Mouse (Mus musculus) MEL (cell line): ENCODE data around the gene Fam76a. TPM values are rescaled to one million over a fixed set of nuclear protein-coding genes. Genes with fewer than 3 reads are reported as not detected.

ENCODE experiments used
- DNase-seq: peaks from one replicate; pipeline ENCODE4 v3.0.0; 2011; ENCODE audit warnings: low read depth, low spot score
- H3K27ac ChIP-seq: 2 replicates; pipeline ENCODE4 v1.5.1; 2012; ENCODE audit warnings: low read depth, mild to moderate bottlenecking, control low read depth, low read length, moderate library complexity; ENCODE audit not compliant: control insufficient read depth
- H3K27me3 ChIP-seq, 2 experiments: fragments of 150-350 bp in 1 of 2; sonication (generic) in 1 of 2; 2 replicates each; pipeline ENCODE4 v1.6.1; 2012; ENCODE audit warnings: low read length in 2 of 2, mild to moderate bottlenecking in 2 of 2, improper control_type of control experiment in 1 of 2, moderate library complexity in 1 of 2; ENCODE audit not compliant: insufficient read depth in 2 of 2, control insufficient read depth in 1 of 2
- H3K36me3 ChIP-seq, 2 experiments: 2 replicates each; pipeline ENCODE4 v1.6.1; 2012 to 2014; ENCODE audit warnings: low read length in 2 of 2, improper control_type of control experiment in 1 of 2, inconsistent platforms in 1 of 2, mild to moderate bottlenecking in 1 of 2; ENCODE audit not compliant: insufficient read depth in 2 of 2, control insufficient read depth in 1 of 2
- H3K4me1 ChIP-seq, 2 experiments: fragments of 150-350 bp in 1 of 2; sonication (generic) in 1 of 2; 2 replicates each; pipeline ENCODE4 v1.6.1; 2012; ENCODE audit warnings: low read length in 2 of 2, improper control_type of control experiment in 1 of 2, mild to moderate bottlenecking in 1 of 2; ENCODE audit not compliant: insufficient read depth in 2 of 2, control insufficient read depth in 1 of 2
- H3K4me3 ChIP-seq, 2 experiments: fragments of 150-350 bp in 1 of 2; sonication (generic) in 1 of 2; 2 replicates each; pipeline ENCODE4 v1.5.1; 2012; ENCODE audit warnings: low read depth in 2 of 2, low read length in 2 of 2, mild to moderate bottlenecking in 2 of 2, moderate library complexity in 2 of 2, control low read depth in 1 of 2, improper control_type of control experiment in 1 of 2; ENCODE audit not compliant: control insufficient read depth in 1 of 2, insufficient read depth in 1 of 2
- H3K79me2 ChIP-seq: 2 replicates; pipeline ENCODE4 v1.6.1; 2012; ENCODE audit warnings: mild to moderate bottlenecking, low read length, moderate library complexity; ENCODE audit not compliant: control insufficient read depth, poor library complexity, insufficient read depth
- H3K9ac ChIP-seq: 2 replicates; pipeline ENCODE4 v1.6.1; 2012; ENCODE audit warnings: low read depth, mild to moderate bottlenecking, control low read depth, low read length, moderate library complexity; ENCODE audit not compliant: control insufficient read depth, poor library complexity, severe bottlenecking
- H3K9me3 ChIP-seq: fragments of 150-350 bp; sonication (generic); replicated peaks from 2 replicates; pipeline ENCODE4 v1.6.1; 2012; ENCODE audit warnings: mild to moderate bottlenecking, low read length, improper control_type of control experiment, moderate library complexity; ENCODE audit not compliant: insufficient read depth
- BHLHE40 ChIP-seq: IDR thresholded peaks from 2 replicates; pipeline ENCODE4 v1.6.1; 2012; ENCODE audit warnings: low read depth, mild to moderate bottlenecking, inconsistent platforms, low read length, improper control_type of control experiment, borderline replicate concordance
- CHD1 ChIP-seq: IDR thresholded peaks from 2 replicates; pipeline ENCODE4 v1.6.1; 2012; ENCODE audit warnings: low read depth, mild to moderate bottlenecking, inconsistent platforms, low read length, improper control_type of control experiment
- CTCF ChIP-seq, 3 experiments: IDR thresholded peaks in 2 of 3; conservative IDR thresholded peaks in 1 of 3; 2 replicates each; pipeline ENCODE4 v1.5.1; 2011 to 2012; ENCODE audit warnings: low read length in 3 of 3, low read depth in 2 of 3, mild to moderate bottlenecking in 2 of 3, improper control_type of control experiment in 1 of 3, inconsistent platforms in 1 of 3, mixed read lengths in 1 of 3, moderate library complexity in 1 of 3; ENCODE audit not compliant: control insufficient read depth in 1 of 3, insufficient read depth in 1 of 3, poor library complexity in 1 of 3, severe bottlenecking in 1 of 3
- E2F4 ChIP-seq: IDR thresholded peaks from 2 replicates; pipeline ENCODE4 v1.6.1; 2011; ENCODE audit warnings: low read depth, low read length, improper control_type of control experiment, borderline replicate concordance
- EP300 ChIP-seq, 2 experiments: IDR thresholded peaks; 2 replicates each; pipeline ENCODE4 v1.6.1; 2011; ENCODE audit warnings: improper control_type of control experiment in 2 of 2, low read length in 2 of 2, low read depth in 1 of 2, mild to moderate bottlenecking in 1 of 2
- ETS1 ChIP-seq: IDR thresholded peaks from 2 replicates; pipeline ENCODE4 v1.6.1; 2012; ENCODE audit warnings: low read depth, mild to moderate bottlenecking, inconsistent platforms, low read length, improper control_type of control experiment, moderate library complexity
- GABPA ChIP-seq: IDR thresholded peaks from 2 replicates; pipeline ENCODE4 v1.6.1; 2012; ENCODE audit warnings: low read depth, mild to moderate bottlenecking, inconsistent platforms, low read length, improper control_type of control experiment, moderate library complexity
- GATA1 ChIP-seq: IDR thresholded peaks from 2 replicates; pipeline ENCODE4 v1.6.1; 2011; ENCODE audit warnings: low read depth, low read length, improper control_type of control experiment
- JUND ChIP-seq: IDR thresholded peaks from 2 replicates; pipeline ENCODE4 v1.6.1; 2011; ENCODE audit warnings: low read depth, mild to moderate bottlenecking, improper control_type of control experiment, low read length
- KAT2A ChIP-seq: conservative IDR thresholded peaks from 2 replicates; pipeline ENCODE4 v1.6.1; 2012; ENCODE audit warnings: low read depth, low read length, improper control_type of control experiment, inconsistent platforms
- MAFK ChIP-seq: IDR thresholded peaks from 2 replicates; pipeline ENCODE4 v1.6.1; 2011; ENCODE audit warnings: low read depth, mild to moderate bottlenecking, low read length, improper control_type of control experiment, borderline replicate concordance
- MEF2A ChIP-seq: IDR thresholded peaks from 2 replicates; pipeline ENCODE4 v1.6.1; 2014; ENCODE audit warnings: low read depth, mild to moderate bottlenecking, inconsistent platforms, low read length, improper control_type of control experiment; ENCODE audit not compliant: poor library complexity, insufficient replicate concordance, severe bottlenecking; ENCODE audit errors: extremely low read depth
- MXI1 ChIP-seq: IDR thresholded peaks from 2 replicates; pipeline ENCODE4 v1.6.1; 2011; ENCODE audit warnings: mild to moderate bottlenecking, low read depth, low read length, improper control_type of control experiment
- MYC ChIP-seq: IDR thresholded peaks from 2 replicates; pipeline ENCODE4 v1.6.1; 2011; ENCODE audit warnings: low read depth, mild to moderate bottlenecking, low read length, improper control_type of control experiment, moderate library complexity
- NELFE ChIP-seq: IDR thresholded peaks from 2 replicates; pipeline ENCODE4 v1.6.1; 2011; ENCODE audit warnings: low read depth, low read length, improper control_type of control experiment
- NRF1 ChIP-seq: IDR thresholded peaks from 2 replicates; pipeline ENCODE4 v1.6.1; 2014; ENCODE audit warnings: low read depth, mild to moderate bottlenecking, inconsistent platforms, low read length, improper control_type of control experiment, moderate library complexity; ENCODE audit not compliant: poor library complexity, insufficient read depth, severe bottlenecking
- POLR2A ChIP-seq, 2 experiments: IDR thresholded peaks; 2 replicates each; pipeline ENCODE4 v1.6.1; 2011 to 2012; ENCODE audit warnings: low read length in 2 of 2, mild to moderate bottlenecking in 2 of 2, control low read depth in 1 of 2, improper control_type of control experiment in 1 of 2, low read depth in 1 of 2, moderate library complexity in 1 of 2; ENCODE audit not compliant: control insufficient read depth in 1 of 2, insufficient read depth in 1 of 2, poor library complexity in 1 of 2
- POLR2AphosphoS2 ChIP-seq: IDR thresholded peaks from 2 replicates; pipeline ENCODE4 v1.6.1; 2011; ENCODE audit warnings: low read length, improper control_type of control experiment
- POLR2AphosphoS5 ChIP-seq: IDR thresholded peaks from 2 replicates; pipeline ENCODE4 v1.6.1; 2012; ENCODE audit warnings: low read depth, borderline replicate concordance, mild to moderate bottlenecking, inconsistent platforms, low read length, moderate library complexity, mixed read lengths
- RAD21 ChIP-seq: IDR thresholded peaks from 2 replicates; pipeline ENCODE4 v1.6.1; 2011; ENCODE audit warnings: mild to moderate bottlenecking, low read depth, low read length, improper control_type of control experiment
- SIN3A ChIP-seq: IDR thresholded peaks from 2 replicates; pipeline ENCODE4 v1.6.1; 2012; ENCODE audit warnings: low read length, improper control_type of control experiment, inconsistent platforms
- SMC3 ChIP-seq: IDR thresholded peaks from 2 replicates; pipeline ENCODE4 v1.6.1; 2011; ENCODE audit warnings: low read depth, low read length, improper control_type of control experiment
- TBP ChIP-seq: IDR thresholded peaks from 2 replicates; pipeline ENCODE4 v1.8.0; 2011; ENCODE audit warnings: low read depth, low read length, improper control_type of control experiment
- TCF12 ChIP-seq: IDR thresholded peaks from 2 replicates; pipeline ENCODE4 v1.6.1; 2014; ENCODE audit warnings: low read depth, mild to moderate bottlenecking, inconsistent platforms, low read length, improper control_type of control experiment, moderate library complexity
- UBTF ChIP-seq: IDR thresholded peaks from 2 replicates; pipeline ENCODE4 v1.6.1; 2012; ENCODE audit warnings: low read depth, mild to moderate bottlenecking, inconsistent platforms, low read length, improper control_type of control experiment, moderate library complexity, borderline replicate concordance; ENCODE audit not compliant: insufficient read depth
- USF2 ChIP-seq, 2 experiments: IDR thresholded peaks; 2 replicates each; pipeline ENCODE4 v1.6.1; 2011 to 2012; ENCODE audit warnings: improper control_type of control experiment in 2 of 2, low read length in 2 of 2, borderline replicate concordance in 1 of 2, inconsistent platforms in 1 of 2, low read depth in 1 of 2, mild to moderate bottlenecking in 1 of 2; ENCODE audit not compliant: insufficient read depth in 1 of 2
- ZC3H11A ChIP-seq: IDR thresholded peaks from 2 replicates; pipeline ENCODE4 v1.6.1; 2012; ENCODE audit warnings: low read depth, mild to moderate bottlenecking, inconsistent platforms, low read length, improper control_type of control experiment
- ZMIZ1 ChIP-seq: IDR thresholded peaks from 2 replicates; pipeline ENCODE4 v1.6.1; 2012; ENCODE audit warnings: low read depth, mild to moderate bottlenecking, inconsistent platforms, low read length, improper control_type of control experiment, moderate library complexity
- ZNF384 ChIP-seq: IDR thresholded peaks from 2 replicates; pipeline ENCODE4 v1.6.1; 2012; ENCODE audit warnings: low read depth, mild to moderate bottlenecking, inconsistent platforms, low read length, improper control_type of control experiment
- polyA plus RNA-seq, 2 experiments: library from polyadenylated mRNA; stranded (reverse) in 1 of 2; unstranded in 1 of 2; fragments of >175 nt in 1 of 2; fragments of >200 nt in 1 of 2; gene quantifications; 2 replicates each; pipeline versions ENCODE4 v1.2.1 to v1.2.4; 2012; ENCODE audit warnings: low replicate concordance in 2 of 2, low read depth in 1 of 2; ENCODE audit not compliant: insufficient read length in 2 of 2, insufficient read depth in 1 of 2, missing spikeins in 1 of 2
- total RNA-seq: library from RNA; depleted of rRNA; stranded (reverse); fragments of 300-350 nt; gene quantifications from 2 replicates; pipeline ENCODE4 v1.2.3, GENCODE M21; 2012

Fam76a gene
- total and polyA plus RNA-seq, 3 experiments, result 8.4 to 15.4 TPM; not detected in 1

DNA sequence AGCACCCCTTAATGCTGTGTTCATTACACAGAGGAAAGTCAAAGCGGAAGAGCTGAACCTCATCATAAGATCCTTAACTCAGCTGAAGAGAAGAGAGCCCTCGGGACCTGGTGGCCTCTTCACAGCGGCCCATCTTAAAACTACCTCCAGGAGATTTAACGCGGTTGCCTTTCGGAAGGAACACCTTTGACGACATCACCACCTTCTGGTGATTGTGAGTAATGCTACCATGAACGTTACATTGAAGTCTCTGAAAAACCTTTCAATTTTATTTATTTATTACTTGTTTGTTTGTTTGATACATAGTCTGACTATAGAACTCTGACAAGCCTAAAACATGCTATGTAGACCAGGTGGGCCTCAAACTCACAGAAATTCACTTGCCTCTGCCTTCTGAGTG is 8.4 kb upstream of the Fam76a start:
- H3K4me1 ChIP-seq, result no peaks in the 10 kb centered on the region
- H3K79me2 ChIP-seq, result no peaks in the 10 kb centered on the region
- H3K36me3 ChIP-seq, result no peaks in the 10 kb centered on the region
- no peak overlapping the region for H3K4me3 ChIP-seq
- peaks cover 15 to 16% of the 10 kb centered on the region in 2 experiments for H3K27me3 ChIP-seq
- TF ChIP-seq ZC3H11A, result peak; percentile 73
- TF ChIP-seq USF2 (IDR thresholded peaks at IDR 0.05; ENCODE audit: borderline replicate concordance in 1 of 2, insufficient read depth in 1 of 2, low read depth in 1 of 2, low read length in 2 of 2), result no peak
- TF ChIP-seq POLR2AphosphoS5, result no peak
- TF ChIP-seq UBTF, result no peak
- TF ChIP-seq TCF12, result no peak
- TF ChIP-seq NELFE, result no peak
- TF ChIP-seq POLR2AphosphoS2, result no peak
- TF ChIP-seq KAT2A, result no peak
- TF ChIP-seq ZNF384, result 0 out of 2 replicates have a peak, but pooled peaks have one; percentile 8
- TF ChIP-seq MXI1, result no peak
- no peak for TF ChIP-seq SIN3A
- TF ChIP-seq JUND, result 0 out of 2 replicates have a peak, but pooled peaks have one; percentile 36
- peak; percentile 71 to 90 (median 71) for TF ChIP-seq CTCF (IDR thresholded peaks at IDR 0.05 in 2 of 3, conservative IDR thresholded peaks at IDR 0.05 in 1 of 3; ENCODE audit: control insufficient read depth in 1 of 3, insufficient read depth in 1 of 3, low read depth in 2 of 3, low read length in 3 of 3, poor library complexity in 1 of 3, severe bottlenecking in 1 of 3)
- no peak for TF ChIP-seq BHLHE40
- TF ChIP-seq SMC3, result peak; percentile 75
- TF ChIP-seq RAD21, result peak; percentile 95
- no peak for TF ChIP-seq TBP
- TF ChIP-seq ETS1, result no peak
- TF ChIP-seq MAFK, result no peak
- no peak for TF ChIP-seq ZMIZ1
- no peak for TF ChIP-seq E2F4
- TF ChIP-seq EP300 (IDR thresholded peaks at IDR 0.05; ENCODE audit: low read depth in 1 of 2, low read length in 2 of 2), result no peak
- TF ChIP-seq POLR2A (IDR thresholded peaks at IDR 0.05; ENCODE audit: control insufficient read depth in 1 of 2, insufficient read depth in 1 of 2, low read depth in 1 of 2, low read length in 2 of 2, poor library complexity in 1 of 2), result no peak
- no peak for TF ChIP-seq MEF2A
- no peak for TF ChIP-seq GATA1
- TF ChIP-seq CHD1, result no peak
- TF ChIP-seq NRF1, result no peak
- no peak for TF ChIP-seq MYC
- no peak for TF ChIP-seq GABPA
- no peak overlapping the region for H3K27ac ChIP-seq
- no peak overlapping the region for H3K9ac ChIP-seq
- peak; percentile 81 for DNase-seq
- H3K9me3 ChIP-seq, result no peaks in the 10 kb centered on the region
